Mouse (Mus musculus) midbrain, embryonic 14.5 days (tissue): ENCODE measurements at regions not wholly inside any gene's neighbourhood (a gene's known extent, or its start where the extent isn't known, plus 50 kb on each side); places are given as distances from the start of the nearest gene placed in this dataset.

Source experiments
- ATAC-seq: fragments of 200-750 bp; cut with Nextera tagmentation; 2 replicates; pipeline ENCODE4 v1.8.0; 2017; ENCODE audit warnings: moderate number of reproducible peaks, moderate library complexity; ENCODE audit not compliant: low FRiP score, low TSS enrichment
- DNase-seq: peaks from one replicate; pipeline ENCODE4 v3.0.0-alpha.2; 2015
- H3K27ac ChIP-seq: fragments of 300-500 bp; sonication (generic); replicated peaks from 2 replicates; pipeline ENCODE4 v1.5.1; 2014; ENCODE audit warnings: mild to moderate bottlenecking, low read depth, low read length, moderate library complexity
- H3K27me3 ChIP-seq: fragments of 300-500 bp; sonication (generic); 2 replicates; pipeline ENCODE4 v1.6.1; 2014; ENCODE audit warnings: low read length, control low read depth, mixed read lengths; ENCODE audit not compliant: control insufficient read depth, insufficient read depth
- H3K36me3 ChIP-seq: fragments of 300-500 bp; sonication (generic); 2 replicates; pipeline ENCODE4 v1.6.1; 2014; ENCODE audit warnings: low read length, control low read depth; ENCODE audit not compliant: control insufficient read depth, insufficient read depth
- H3K4me1 ChIP-seq: fragments of 300-500 bp; sonication (generic); 2 replicates; pipeline ENCODE4 v1.6.1; 2014; ENCODE audit warnings: mild to moderate bottlenecking, antibody characterized with exemption, low read length, control low read depth; ENCODE audit not compliant: control insufficient read depth, insufficient read depth
- H3K4me2 ChIP-seq: fragments of 300-500 bp; sonication (generic); 2 replicates; pipeline ENCODE4 v1.6.1; 2014; ENCODE audit warnings: mild to moderate bottlenecking, low read length, moderate library complexity
- H3K4me3 ChIP-seq: fragments of 300-500 bp; sonication (generic); replicated peaks from 2 replicates; pipeline ENCODE4 v1.5.1; 2014; ENCODE audit warnings: low read depth, low read length
- H3K9ac ChIP-seq: fragments of 300-500 bp; sonication (generic); replicated peaks from 2 replicates; pipeline ENCODE4 v1.6.1; 2014; ENCODE audit warnings: mild to moderate bottlenecking, low read length, moderate library complexity
- H3K9me3 ChIP-seq: fragments of 300-500 bp; sonication (generic); 2 replicates; pipeline ENCODE4 v1.6.1; 2016; ENCODE audit warnings: low read length, control low read depth, mixed read lengths; ENCODE audit not compliant: control insufficient read depth
- WGBS: fragments of 180-500 bp; shearing (Covaris S2); extraction: QIAGEN DNeasy Blood & Tissue Kit; methylation state at CpG from one replicate; pipeline ENCODE4 v1.1.7; 2014; 5-methylcytosine and 5-hydroxymethylcytosine counted together

DNA sequence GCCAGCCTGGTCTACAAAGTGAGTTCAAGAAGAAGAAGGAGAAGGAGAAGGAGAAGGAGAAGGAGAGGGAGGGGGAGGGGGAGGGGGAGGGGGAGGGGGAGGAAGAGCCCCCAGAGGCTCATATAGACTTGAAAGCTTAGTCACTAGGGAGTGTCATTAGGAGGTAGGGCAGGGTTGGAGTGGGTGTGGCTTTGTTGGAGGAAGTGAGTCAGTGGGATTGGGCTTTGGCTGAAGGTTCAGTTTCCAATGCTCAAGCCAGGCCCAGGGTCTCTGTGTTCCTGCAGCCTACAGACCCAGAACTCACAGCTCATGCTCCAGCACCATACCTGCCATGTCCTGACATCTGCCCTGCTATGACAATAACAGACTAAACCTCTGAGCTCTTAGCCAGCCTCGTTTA lies 154.4 kb upstream of the Actbl2 start:
- Histone ChIP-seq H3K36me3 (no peaks in the 10 kb centered on the region), H3K27me3 (no peaks in the 10 kb centered on the region), H3K4me1 (no peaks in the 10 kb centered on the region), H3K9ac (no peak overlapping the region), H3K9me3 (no peaks in the 10 kb centered on the region), H3K4me2 (no peak overlapping the region), H3K27ac (no peak overlapping the region), H3K4me3 (no peak overlapping the region)
- DNase-seq (no peak), ATAC-seq (no peak)
- WGBS, result 80% methylated on average over 1 of the region's 1 CpGs

DNA sequence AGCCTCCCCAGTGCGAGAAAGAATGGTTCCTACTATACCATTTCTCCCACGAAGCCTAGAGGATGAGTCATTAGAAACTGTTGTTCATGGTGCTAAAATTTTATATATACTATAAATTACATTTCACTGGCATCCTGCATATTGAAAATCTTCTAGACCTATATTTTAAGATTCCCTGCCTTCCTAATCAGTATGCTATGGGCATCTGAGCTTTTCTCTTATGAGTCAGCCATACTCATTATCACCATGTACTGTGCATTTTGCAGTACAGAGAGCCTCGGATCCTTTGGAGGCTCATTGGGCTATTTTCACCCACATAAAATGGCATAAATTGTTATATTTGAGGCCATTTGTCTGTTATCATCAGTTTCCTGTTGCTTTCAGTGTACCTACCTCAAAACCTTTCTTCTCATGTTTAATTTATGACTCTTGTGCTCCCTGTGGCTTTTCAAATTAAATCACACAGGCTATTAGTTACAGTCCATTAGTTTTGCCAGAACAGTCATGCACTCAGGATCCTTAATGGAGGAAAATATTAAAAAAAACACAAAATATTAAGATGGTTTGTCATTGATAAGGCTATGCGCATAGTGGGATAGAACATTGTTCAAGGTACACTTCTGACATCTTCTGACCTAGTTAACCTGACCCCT lies 150.1 kb upstream of the Actbl2 start:
- no peak overlapping the region for H3K4me3 ChIP-seq
- WGBS, result 79% methylated on average over 4 of the region's 4 CpGs
- no peaks in the 10 kb centered on the region for H3K36me3 ChIP-seq
- H3K9me3 ChIP-seq, result no peaks in the 10 kb centered on the region
- no peak overlapping the region for H3K9ac ChIP-seq
- H3K4me2 ChIP-seq, result no peak overlapping the region
- H3K4me1 ChIP-seq, result no peaks in the 10 kb centered on the region
- ATAC-seq (no peak), DNase-seq (peak; percentile 22)
- no peak overlapping the region for H3K27ac ChIP-seq
- H3K27me3 ChIP-seq, result no peaks in the 10 kb centered on the region

DNA sequence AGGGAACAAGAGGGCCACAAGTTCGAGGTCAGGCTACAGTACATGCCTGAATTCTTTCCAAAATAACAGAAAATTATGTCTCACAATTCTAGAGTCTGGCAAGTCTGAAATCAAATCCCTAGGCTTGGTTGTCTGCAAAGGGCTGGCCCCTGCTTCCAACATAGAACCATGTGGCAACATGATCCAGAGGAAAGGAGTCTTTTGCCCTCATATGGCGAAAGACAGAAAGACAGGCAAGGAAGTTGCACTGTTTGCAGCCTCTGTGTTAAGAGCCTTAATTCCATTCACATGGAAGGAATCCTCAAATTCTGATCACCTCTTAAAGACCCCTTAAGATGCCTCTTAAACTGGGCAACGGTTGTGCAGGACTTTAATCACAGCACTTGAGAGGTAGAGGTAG lies 123.7 kb upstream of the Actbl2 start:
- Histone ChIP-seq H3K36me3 (no peaks in the 10 kb centered on the region), H3K27ac (no peak overlapping the region), H3K9me3 (no peaks in the 10 kb centered on the region), H3K4me2 (no peak overlapping the region), H3K4me1 (no peaks in the 10 kb centered on the region), H3K9ac (no peak overlapping the region), H3K4me3 (no peak overlapping the region), H3K27me3 (no peaks in the 10 kb centered on the region)
- ATAC-seq, result no peak
- DNase-seq, result no peak
- 84% methylated on average over 3 of the region's 3 CpGs for WGBS

DNA sequence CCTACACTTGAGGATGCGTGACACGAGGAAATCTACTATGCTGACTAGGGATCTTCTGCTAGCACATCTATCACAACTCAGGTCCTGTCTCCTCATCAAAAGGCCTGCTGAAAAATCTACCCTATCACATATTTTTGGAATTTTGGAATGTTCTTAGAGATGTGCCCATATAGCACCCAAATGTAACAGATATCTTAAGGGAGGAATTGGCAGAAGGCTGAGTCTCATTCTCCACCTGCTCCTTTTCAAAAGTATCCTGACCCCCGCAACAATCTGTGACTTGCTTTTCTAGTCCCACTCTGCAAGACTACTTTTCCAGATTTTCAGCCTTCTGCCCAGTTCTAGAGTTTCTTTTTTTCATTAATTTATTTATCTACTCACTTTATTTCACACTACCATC lies 118.4 kb upstream of the Actbl2 start:
- Histone ChIP-seq H3K4me2 (no peak overlapping the region), H3K9me3 (no peaks in the 10 kb centered on the region), H3K4me3 (no peak overlapping the region), H3K27ac (no peak overlapping the region), H3K27me3 (no peaks in the 10 kb centered on the region), H3K9ac (no peak overlapping the region), H3K4me1 (no peaks in the 10 kb centered on the region), H3K36me3 (no peaks in the 10 kb centered on the region)
- WGBS, result 97% methylated on average over 3 of the region's 3 CpGs
- DNase-seq, result no peak
- no peak for ATAC-seq

DNA sequence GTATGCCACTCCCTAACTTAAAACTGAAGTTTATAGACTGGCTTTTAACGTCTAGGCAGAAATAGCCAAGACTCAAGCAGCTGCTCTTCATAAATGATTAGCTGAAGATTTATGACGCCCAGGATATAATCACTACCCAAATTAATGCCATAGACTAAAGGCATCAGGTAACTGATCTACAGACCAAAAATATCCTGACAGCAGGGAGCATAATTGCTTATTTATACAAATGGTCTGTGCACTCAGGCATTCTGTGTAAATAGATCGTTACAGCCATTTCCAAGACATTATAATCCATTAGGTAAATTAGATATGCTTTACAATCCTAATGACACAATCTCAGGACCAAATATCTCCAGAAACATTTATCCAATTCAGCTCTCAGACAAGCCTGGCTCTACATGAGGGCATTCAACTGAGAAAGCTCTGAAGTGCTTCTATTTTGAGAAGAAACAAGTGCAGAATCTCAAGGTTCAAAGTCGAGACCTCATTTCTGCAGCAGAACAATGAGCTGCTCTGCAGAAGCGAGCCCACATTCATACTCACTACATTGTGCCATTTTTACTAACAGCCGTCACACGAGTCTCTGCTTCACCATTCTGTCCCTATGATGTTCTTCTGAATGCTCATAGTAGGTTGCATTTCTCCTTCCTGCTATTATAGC lies 111.9 kb upstream of the Actbl2 start:
- ATAC-seq, result no peak

DNA sequence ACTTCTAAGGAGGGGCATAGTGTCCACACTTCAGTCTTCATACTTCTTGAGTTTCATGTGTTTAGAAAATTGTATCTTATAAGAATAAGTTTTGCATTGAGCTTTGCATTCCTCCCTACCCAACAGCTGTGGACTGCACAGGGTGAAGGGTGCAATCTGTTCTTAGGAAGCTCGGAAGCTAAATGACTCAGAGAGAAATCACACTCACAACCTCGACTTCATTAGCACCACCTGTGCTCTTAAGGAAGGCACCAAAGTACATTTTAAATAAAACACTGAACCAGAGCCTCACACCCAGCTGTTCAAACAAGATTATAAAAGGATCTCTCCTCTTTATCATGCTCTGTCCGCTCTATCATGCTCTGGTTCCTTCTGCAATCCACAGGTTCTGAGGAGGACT lies 110.1 kb upstream of the Actbl2 start:
- H3K4me1 ChIP-seq, result no peaks in the 10 kb centered on the region
- H3K27ac ChIP-seq, result no peak overlapping the region
- H3K4me3 ChIP-seq, result no peak overlapping the region
- no peak overlapping the region for H3K4me2 ChIP-seq
- 82% methylated on average over 3 of the region's 3 CpGs for WGBS
- H3K9ac ChIP-seq, result no peak overlapping the region
- no peaks in the 10 kb centered on the region for H3K9me3 ChIP-seq
- no peaks in the 10 kb centered on the region for H3K36me3 ChIP-seq
- DNase-seq (no peak), ATAC-seq (no peak)
- H3K27me3 ChIP-seq, result no peaks in the 10 kb centered on the region

More for the DNA sequence above, 111.9 kb upstream of the Actbl2 start:
- no peak overlapping the region for H3K4me3 ChIP-seq
- H3K9ac ChIP-seq, result no peak overlapping the region
- no peak overlapping the region for H3K27ac ChIP-seq
- H3K4me2 ChIP-seq, result no peak overlapping the region
- H3K4me1 ChIP-seq, result no peaks in the 10 kb centered on the region
- no peaks in the 10 kb centered on the region for H3K9me3 ChIP-seq
- no peak for DNase-seq
- no peaks in the 10 kb centered on the region for H3K36me3 ChIP-seq
- WGBS, result 80% methylated on average over 7 of the region's 7 CpGs
- no peaks in the 10 kb centered on the region for H3K27me3 ChIP-seq

DNA sequence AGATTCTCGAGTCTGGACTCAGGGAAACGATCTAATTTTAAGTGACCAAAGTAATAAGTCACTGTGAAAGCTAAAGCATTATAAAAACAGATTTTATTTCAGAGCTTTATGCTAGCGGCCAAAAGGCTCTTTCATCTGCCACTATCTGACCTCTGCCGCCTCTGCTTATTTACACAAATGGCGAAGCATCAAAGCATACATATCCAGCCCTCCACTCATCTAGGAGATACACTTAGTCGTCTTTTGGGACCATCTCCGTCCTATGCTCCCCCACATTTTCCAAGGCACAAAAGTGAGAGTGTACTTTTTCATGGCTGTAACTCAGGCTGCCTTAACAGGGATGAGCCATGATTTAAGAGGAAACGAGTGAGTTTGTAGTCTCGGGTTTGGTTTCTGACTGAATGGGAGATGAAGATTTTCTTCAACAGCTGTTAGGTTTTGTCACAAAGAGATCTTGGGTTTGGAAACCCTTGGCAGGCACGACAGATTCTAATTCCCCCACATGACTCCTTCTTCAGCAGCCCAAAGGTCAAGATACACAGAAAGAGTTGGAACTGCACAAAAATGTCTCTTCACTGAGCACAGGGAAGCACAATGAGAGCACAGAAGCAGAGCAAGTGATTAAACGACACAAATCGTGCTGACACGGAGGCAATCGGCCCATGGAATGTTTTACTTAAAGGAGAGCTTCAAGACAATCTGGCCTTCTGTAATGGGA lies 96.7 kb upstream of the Actbl2 start:
- Histone ChIP-seq H3K4me3 (no peak overlapping the region), H3K36me3 (no peaks in the 10 kb centered on the region), H3K27ac (no peak overlapping the region), H3K4me1 (no peaks in the 10 kb centered on the region), H3K27me3 (no peaks in the 10 kb centered on the region), H3K9ac (no peak overlapping the region), H3K4me2 (no peak overlapping the region), H3K9me3 (no peaks in the 10 kb centered on the region)
- ATAC-seq, result no peak
- 77% methylated on average over 14 of the region's 14 CpGs for WGBS
- DNase-seq, result no peak

DNA sequence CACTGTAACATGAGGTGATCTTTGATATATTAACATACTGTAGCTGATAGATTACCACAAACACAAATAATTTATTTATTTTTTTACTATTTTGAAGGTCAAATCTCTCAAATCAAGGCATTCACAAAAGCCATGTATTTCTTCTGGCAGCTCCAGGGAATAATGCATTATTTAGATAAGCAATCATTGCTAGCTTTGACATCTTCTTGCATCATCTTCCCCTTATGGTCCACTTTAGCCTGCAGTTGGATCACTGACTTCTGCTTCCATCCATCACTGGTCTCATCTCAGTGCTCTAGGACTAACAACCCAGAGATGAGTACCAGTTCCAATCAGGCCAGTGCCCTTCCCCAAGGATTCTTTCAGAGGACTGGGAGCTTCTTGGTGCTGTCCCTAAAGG lies 95.3 kb upstream of the Actbl2 start:
- H3K4me3 ChIP-seq, result no peak overlapping the region
- no peak overlapping the region for H3K27ac ChIP-seq
- H3K4me1 ChIP-seq, result no peaks in the 10 kb centered on the region
- H3K9me3 ChIP-seq, result no peaks in the 10 kb centered on the region
- no peak for DNase-seq
- no peak overlapping the region for H3K4me2 ChIP-seq
- no peaks in the 10 kb centered on the region for H3K36me3 ChIP-seq
- ATAC-seq, result no peak
- H3K9ac ChIP-seq, result no peak overlapping the region
- H3K27me3 ChIP-seq, result no peaks in the 10 kb centered on the region

DNA sequence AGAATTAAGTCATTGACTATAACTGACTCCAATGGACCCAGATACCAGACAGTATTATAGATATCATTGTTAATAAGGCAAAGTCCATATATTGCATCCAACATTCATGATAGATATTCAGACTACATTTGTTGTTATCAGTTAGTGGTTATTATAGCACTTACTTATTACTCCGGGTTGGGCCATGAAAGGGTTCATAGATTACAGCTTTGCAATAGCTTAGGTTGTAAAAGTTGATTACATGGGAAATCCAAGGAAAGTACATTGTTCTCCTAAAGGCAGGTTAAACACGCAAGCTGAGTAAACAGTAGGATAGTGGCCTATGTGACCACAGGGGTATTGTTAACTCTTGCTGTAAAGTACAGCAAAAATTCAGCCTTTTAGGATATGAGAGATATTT lies 89.3 kb upstream of the Actbl2 start:
- Histone ChIP-seq H3K4me1 (peaks cover 3% of the 10 kb centered on the region; the same call in 1 of the 2 replicates), H3K27me3 (no peaks in the 10 kb centered on the region), H3K27ac (no peak overlapping the region), H3K9ac (no peak overlapping the region), H3K9me3 (no peaks in the 10 kb centered on the region), H3K36me3 (no peaks in the 10 kb centered on the region), H3K4me2 (no peak overlapping the region), H3K4me3 (no peak overlapping the region)
- WGBS, result 95% methylated on average over 2 of the region's 2 CpGs
- DNase-seq (no peak), ATAC-seq (no peak)
